Comparison of ENCODE assay signal across 18 mouse cellular contexts in the genomic region with DNA sequence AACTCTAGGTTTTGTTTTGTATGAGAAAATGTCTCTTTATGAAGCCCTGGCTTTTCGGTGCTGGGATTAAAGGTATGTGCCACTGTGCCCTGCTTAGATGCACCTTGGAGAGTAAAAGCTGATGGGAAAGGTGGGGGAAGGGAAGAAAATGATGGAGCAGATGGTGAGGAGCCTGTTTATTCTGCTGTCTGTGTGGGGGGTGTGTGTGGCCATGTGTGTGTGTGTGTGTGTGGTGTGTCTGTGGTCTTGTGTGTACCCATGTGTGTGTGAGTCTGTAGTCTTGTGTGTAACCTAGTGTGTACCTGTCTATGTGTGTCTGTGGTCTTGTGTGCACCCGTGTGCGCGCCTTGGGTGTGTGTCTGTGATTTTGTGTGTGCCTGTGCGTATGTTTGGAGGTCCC.
"Had no signal": no experiment of that assay in that cellular context is flagged by ENCODE, and none has a peak within 500 bp of the region (broad histone marks: within the 10 kb centered on the region; RNA-seq: fewer than 3 reads in every experiment).

No protein-coding gene starts in this region.

- H3K27ac ChIP-seq: kidney, postnatal 0 days; layer of hippocampus, adult 2 months; liver, embryonic 13.5 days; midbrain, embryonic 12.5 days; midbrain, embryonic 15.5 days; neural tube, embryonic 13.5 days; stomach, postnatal 0 days had no signal

- H3K9me3 ChIP-seq: liver, embryonic 13.5 days; midbrain, embryonic 12.5 days; midbrain, embryonic 15.5 days; neural tube, embryonic 13.5 days had no signal

- ATAC-seq: midbrain, embryonic 15.5 days had no signal

- H3K4me3 ChIP-seq: layer of hippocampus, adult 2 months; liver, embryonic 13.5 days; midbrain, embryonic 12.5 days; midbrain, embryonic 15.5 days; neural tube, embryonic 13.5 days had no signal

- H3K4me2 ChIP-seq: liver, embryonic 13.5 days; midbrain, embryonic 12.5 days; midbrain, embryonic 15.5 days; neural tube, embryonic 13.5 days had no signal

- H3K27me3 ChIP-seq: neural tube, embryonic 13.5 days had no signal

- DNase-seq: kidney, postnatal 25 days; layer of hippocampus, adult 9-11 months; liver, embryonic 13.5 days; lung, adult 2 months; lung, postnatal 14 days; lung, postnatal 4 days; right cerebral cortex, adult 18-20 months; right cerebral cortex, postnatal 14 days; right cerebral cortex, postnatal 4 days; thymus, adult 2 months; thymus, postnatal 14 days; thymus, postnatal 4 days had no signal

- H3K9ac ChIP-seq: liver, embryonic 13.5 days; midbrain, embryonic 12.5 days; midbrain, embryonic 15.5 days; neural tube, embryonic 13.5 days had no signal
